Mouse (Mus musculus) cerebellum, postnatal 25 days (tissue): Measurements from ENCODE around the gene Creb3l1.

Source experiments
- DNase-seq, 2 experiments: peaks; one replicate each; pipeline ENCODE4 v3.0.0; 2021; ENCODE audit warnings: mixed read lengths in 2 of 2

Gene Creb3l1

GRCm38 (mm10) chr2:91997905-91998608 is 26.2 kb downstream of the Creb3l1 start:
- no peak for DNase-seq

- no peak for DNase-seq
Measured at GRCm38 (mm10) chr2:91996006-91996405, 28.3 kb downstream of the Creb3l1 start.

DNA sequence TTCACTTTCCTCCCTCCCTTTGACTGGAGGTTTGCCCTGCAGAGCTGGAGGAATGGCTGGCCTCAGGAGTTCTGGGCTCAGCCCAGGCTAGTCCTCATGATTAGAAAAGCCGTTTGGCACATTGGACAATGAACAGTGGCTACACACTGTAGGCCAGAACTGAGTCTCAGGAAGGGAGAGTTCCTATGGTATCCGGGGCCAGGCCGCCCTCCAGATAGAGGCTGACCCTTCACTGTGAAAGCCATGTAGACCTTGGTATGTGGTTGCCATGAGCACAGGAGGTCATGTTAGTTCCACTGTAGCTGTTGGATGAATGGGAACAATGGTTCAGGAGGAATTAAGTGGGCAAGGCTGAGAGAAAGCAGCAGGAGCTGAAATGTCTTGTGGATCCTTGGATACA is 30.9 kb downstream of the Creb3l1 start:
- no peak for DNase-seq

- DNase-seq: no peak
Measured at GRCm38 (mm10) chr2:91989750-91990149, 34.6 kb downstream of the Creb3l1 start.

DNA sequence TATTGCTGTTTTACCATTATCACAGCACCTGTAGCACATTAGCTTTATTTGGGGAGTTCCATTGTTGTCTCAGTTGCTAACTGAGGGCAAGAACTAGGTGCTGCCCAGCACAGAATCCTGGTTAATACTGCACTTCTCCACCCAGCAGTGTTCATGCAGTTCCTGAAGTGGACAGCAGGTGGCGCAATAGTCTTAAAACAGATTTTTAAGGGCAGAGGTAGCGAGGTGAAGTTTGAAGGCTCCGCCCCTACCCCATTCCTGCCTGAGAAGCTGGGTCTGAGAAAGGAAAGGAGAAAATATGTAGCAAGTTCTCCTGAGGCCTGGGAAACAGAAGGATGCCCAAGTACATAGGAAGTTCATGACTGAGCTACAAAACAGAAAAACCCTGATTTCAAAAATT is 36.8 kb downstream of the Creb3l1 start:
- peak; percentile 91 to 95 for DNase-seq

- DNase-seq: peak; percentile 53 to 63
Measured at GRCm38 (mm10) chr2:91986071-91986470, 38.2 kb downstream of the Creb3l1 start.

DNA sequence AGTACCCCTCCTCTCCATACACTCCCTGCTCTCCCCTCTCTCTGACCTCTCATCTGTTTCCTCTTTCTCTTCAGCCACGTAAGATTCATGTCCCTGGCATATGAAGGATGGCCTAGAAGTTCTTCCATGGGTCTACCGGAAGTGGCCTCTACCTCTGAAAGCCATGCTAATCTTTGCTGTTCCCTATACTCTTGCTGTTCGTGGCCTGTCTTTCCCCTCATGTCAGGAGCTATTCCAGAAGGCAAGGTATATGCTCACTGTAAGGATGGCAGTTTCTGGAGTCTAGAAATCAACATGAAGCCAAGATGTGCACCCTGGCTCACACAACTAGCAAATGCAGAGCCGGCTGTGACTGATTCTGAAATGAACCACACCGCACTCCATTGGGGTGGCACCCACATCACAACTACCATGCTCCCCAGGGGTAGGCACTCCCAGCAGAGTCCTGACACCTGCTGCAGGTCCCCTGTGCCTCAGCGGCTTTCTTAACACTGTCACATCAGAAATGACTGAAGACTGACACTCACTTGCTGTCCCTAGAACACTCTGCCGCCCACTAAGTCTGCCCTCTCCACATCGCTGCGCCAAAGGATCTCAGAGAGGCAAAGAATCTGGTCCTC is 39.3 kb downstream of the Creb3l1 start:
- DNase-seq: no peak

DNA sequence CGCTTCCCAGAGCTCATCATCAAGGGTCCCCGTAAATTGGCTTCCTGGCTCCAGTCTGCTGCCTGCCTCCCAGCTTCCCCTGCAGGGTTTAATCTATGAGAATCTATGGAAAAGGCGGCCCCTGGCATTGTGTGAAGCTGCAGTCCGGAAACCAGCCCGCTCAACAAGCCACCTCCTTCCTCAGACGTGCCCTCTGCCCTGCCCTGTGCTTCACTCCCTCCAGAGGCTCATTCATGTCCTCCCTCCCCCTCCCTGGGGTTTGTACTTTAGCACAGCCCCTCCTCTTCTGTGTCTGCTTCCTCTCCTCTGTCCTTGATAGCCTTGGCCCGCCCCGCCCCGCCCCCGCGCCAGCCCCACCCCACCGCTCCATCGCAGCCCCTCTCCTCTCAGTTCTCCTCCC is 39.9 kb downstream of the Creb3l1 start:
- DNase-seq: no peak

DNA sequence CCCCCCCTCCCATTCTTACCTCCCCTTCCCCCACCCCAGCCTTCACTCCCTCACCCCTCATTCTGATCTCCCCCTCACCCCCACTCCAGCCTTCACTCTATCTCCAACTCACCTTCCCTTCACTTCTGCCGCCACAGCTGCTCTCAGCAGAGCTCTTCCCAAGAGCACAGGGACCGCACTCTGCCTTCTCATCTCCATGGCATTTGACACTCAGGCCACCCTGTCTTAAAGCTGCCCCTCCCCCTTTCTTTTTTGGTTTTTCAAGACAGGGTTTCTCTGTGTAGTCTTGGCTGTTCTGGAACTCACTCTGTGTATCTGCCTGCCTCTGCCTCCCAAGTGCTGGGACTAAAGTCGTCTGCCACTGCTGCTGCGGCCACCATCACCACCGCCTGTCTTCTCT is 43.5 kb downstream of the Creb3l1 start:
- no peak for DNase-seq

DNA sequence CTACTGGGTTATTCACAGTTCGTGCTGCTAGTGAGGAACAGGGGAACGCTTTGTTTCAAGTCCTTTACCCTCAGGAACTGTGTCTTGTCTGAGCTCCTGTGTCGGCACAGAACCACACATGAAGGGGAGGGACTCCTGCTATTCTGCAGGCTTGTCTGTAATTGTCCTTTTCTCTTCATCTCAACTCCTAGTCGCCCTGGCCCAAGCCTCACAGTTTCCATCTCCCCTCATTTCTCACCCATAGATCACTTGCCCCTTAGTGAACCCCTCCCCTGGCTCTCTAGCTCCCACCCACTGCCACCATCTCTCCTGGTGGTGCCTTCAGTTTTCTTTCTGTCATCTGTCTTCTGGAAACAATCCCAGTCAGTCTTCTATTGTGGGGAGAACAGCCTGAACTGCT is 44.1 kb downstream of the Creb3l1 start:
- no peak for DNase-seq

DNA sequence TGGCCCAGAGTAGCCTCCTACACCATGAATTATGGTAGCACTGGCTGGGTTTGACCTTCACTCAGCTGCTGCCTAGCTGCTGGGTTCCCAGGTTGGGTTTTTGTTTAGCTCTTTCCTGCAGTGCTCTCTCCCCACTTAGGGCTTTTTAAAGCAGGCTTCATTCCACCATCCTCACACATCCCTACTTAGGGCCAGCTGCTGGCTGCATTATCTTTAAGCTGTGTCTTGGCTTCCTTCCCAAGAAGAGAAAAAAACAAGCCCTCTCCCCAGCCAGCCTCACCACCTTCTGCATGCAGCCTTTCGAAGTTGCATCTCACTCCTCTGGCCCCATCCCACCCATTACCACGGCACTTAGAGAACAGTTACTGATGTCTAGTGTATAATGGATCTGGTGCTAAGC is 45.8 kb downstream of the Creb3l1 start:
- peak in 1 of 2 experiments; percentile 4 for DNase-seq

- DNase-seq: no peak
Measured at GRCm38 (mm10) chr2:91977960-91978359, 46.3 kb downstream of the Creb3l1 start.

DNA sequence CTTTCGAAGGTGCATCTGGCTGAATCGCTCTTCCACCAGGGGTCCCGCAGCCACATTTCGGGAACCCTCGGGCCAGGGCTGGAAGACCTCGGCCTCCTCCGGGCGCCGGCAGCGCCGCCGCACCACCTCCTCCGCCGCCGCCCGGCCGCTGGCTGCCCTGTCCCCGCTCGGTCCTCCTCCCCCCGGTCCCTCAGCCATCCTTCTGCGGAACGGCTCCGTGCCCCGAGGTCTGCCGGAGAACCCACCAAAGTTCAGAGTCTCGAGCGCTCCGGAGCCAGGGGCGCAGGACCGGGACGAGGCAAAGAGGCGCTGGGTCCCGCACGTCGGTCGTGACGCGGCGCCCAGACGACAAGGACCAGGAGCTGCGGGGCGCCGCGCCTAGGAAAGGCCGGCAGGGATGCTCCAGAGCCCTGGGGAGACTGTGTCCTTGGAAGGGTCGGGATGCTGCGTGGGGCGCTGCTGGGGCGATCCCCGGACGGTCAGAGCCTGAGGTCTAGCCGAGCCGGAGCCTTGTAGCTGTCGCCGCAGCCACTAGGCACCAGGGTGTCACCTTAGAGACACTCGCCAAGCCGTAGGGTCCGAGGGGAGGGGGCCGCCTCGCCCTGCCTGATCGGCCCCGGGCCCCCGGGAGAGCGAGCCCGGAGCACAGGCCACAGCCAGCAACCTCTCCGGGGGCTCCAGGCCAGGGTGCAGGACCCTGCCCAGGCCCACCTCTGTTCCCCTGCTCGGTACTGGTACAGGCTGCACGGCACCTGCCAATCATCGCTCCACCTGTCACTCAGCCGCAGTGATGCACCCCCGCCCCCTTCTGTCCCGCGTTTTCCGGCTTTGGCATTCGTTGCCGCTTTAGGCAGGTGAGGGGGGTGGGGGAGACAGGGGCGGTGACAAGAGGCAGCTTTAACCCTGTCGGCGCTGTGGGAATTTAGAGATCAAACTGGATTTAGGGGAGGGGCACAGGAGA is 48.4 kb downstream of the Creb3l1 start, which contains the start of gene Dgkz:
Dgkz (minus strand) TSS at position 284 of the 961 bp plus-strand sequence.
- DNase-seq: peak; percentile 56 to 64

DNA sequence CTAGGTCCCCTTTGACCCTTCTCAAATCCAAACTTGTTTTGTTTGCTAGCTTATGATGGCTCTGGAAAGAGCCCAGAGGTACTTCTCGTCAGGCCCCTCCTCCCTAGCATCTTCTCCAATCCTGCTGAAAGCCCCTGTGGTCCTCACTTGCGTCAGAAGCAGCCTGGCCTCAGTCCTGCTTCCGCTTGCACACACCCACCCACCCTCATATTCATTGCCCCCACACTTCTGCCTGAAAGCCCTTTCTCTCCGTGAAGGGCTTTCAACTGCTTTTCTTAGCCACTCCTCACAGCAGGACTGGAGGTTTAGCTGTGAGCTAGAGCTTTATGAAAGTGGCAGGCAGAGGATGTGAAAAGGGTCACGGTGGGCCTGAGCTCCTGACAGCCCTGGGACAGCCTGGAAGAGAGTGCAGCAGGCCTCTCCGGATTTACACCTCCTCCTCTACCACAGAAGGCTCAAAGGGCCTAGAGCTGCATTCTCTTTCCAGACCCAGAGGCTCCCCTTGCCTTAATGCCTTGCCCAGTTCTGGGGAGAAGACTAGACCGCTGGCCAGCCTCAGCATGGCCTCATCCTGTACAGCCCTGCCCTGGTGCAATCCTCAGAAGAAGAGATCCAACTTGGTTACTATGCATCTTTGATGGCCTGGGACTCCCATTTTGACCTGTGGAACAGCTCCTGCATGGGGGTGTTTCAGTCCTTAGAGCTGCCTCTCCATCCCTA is 50.7 kb downstream of the Creb3l1 start:
- DNase-seq: no peak

DNA sequence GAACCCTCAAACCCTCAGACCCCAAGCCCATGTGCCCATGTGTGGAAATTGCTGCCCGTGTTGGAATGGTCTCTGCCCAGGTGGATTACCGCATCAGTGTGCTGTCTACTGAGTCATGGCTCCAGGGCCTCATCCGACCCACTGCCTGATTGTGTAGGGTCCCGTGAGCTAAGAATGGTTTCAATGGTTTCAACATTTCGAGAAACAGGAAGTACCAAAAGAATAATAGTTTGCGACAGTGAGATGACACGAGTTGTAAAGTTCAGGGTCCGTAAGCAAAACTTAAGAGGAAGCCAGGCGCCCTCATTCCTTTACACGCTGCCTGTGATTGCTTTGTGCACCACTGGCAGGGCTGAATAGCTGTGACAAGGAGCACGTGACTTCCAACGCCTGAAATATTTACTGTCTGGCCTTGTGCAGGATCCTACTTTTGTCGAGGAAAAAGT is 52.2 kb downstream of the Creb3l1 start:
- DNase-seq: no peak

- peak; percentile 89 to 92 for DNase-seq
Measured at GRCm38 (mm10) chr2:91971231-91972097, 52.8 kb downstream of the Creb3l1 start.

- DNase-seq: peak in 1 of 2 experiments; percentile 37
Measured at GRCm38 (mm10) chr2:91967962-91968361, 56.3 kb downstream of the Creb3l1 start.

- no peak for DNase-seq
Measured at GRCm38 (mm10) chr2:91966367-91966766, 57.9 kb downstream of the Creb3l1 start.

- DNase-seq: peak in 1 of 2 experiments; percentile 45
Measured at GRCm38 (mm10) chr2:91965417-91965816, 58.9 kb downstream of the Creb3l1 start.

DNA sequence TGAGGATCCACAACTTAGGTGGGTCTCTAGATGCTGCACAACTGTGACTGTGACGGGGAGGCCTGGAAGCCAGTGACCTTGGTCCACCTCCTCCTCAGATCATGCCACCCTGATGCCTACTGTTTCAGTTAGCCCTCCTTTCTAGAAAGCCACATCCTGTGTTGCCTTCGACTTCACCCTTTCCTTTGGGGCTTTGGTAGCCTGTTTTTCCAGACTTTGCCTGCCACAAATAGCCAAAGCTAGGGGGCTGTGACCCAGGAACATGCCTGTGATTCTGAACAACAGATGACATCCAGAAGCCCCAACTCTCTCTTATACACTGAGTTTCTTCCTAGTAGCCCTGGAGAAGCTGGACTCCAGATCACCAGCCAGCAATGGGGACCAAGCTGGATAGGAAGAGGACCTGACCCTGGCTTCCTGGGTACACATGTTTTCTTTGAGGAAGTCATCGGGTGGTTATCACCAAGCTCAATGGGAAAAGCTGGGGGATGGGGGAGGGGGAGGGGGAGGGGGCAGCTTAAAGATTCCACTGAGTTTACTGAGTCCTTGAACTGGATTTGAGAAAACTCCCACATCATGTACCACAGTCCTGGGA is 59.6 kb downstream of the Creb3l1 start:
- DNase-seq: no peak

DNA sequence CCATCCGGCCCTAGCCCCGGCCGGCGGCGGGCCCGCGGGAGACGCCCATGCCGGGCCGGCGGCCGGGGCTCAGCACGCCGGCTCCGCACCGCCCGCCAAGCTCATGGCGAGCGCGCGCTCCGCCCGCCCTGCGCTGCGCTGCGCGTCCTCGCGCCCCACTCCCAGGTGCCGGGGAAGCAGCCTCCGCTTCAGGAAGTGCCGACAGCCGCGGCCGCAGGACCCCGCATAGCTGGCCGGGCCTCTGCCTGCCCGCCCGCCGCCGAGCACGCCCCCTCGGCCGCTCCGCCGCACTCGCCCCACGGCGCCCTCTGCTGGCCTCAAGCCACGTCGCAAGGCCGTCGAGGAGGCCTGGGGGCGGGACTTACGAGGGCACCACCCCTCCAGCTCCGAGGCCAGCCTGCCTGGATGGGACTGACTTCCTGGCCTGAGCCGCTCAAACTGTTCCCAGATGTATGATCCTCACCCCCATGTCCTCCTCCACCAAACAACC is 60.8 kb downstream of the Creb3l1 start:
- peak; percentile 97 to 98 for DNase-seq
